Mouse (Mus musculus): ENCODE results near the gene Tmem214. TPM values are rescaled to one million over a fixed set of nuclear protein-coding genes. Genes with fewer than 3 reads are reported as not detected.
A peak's percentile ranks its signal among the peaks of the same experiment; 100 is the strongest.

Gene Tmem214
- polyA plus RNA-seq, 1 experiment from 2014 or later: 59.7 TPM

DNA sequence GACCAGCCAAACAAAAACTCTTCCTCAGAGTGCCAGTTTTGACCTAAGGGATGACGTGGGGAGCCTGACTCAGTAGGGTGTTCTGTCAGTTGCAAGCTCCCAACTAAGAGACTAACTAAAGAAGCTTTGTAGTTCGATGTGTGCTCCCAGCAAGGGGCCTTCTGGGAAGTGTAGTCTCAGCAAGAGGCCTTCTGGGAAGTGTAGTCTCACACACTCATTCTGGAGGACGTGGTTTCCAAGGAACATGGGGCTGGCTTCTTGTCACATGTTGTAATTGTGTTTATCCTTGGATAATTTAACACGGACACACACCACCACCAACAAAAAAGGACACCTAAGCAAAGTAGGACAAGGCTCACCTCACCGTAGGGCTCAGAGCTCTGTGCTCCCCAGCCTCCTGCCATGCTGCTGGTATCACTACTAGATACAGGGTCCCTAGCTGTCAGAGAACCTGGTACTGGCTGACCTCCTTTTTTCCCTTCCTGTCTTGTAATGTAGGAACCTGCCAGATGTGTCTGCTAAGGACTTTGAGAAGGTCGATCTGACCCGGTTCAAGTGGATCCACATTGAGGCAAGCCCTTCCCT is 60.2 kb downstream of the Tmem214 start:
- 45% methylated on average over 7 of the region's 7 CpGs for WGBS
- H3K4me2 ChIP-seq (replicated peaks): peak overlapping the region; percentile 37
- H3K9ac ChIP-seq (replicated peaks): no peak overlapping the region
- H3K36me3 ChIP-seq: no peaks in the 10 kb centered on the region
- no peak overlapping the region for H3K4me3 ChIP-seq (replicated peaks)
- no peak overlapping the region for H3K27ac ChIP-seq
- peak; percentile 76 for ATAC-seq
- H3K27me3 ChIP-seq: peaks cover 4% of the 10 kb centered on the region
- no peaks in the 10 kb centered on the region for H3K9me3 ChIP-seq
- no peaks in the 10 kb centered on the region for H3K4me1 ChIP-seq (replicated peaks)

Other genes starting within 250 kb of the Tmem214 start
- 29.5 and 32.0 TPM in 2 replicates for gene Slc35f6, start 220.1 kb upstream of the Tmem214 start, polyA plus RNA-seq (2015; fragmentation: Nextera tagmentation; extraction: Ambion mirVana)
- 120 and 122 TPM in 2 replicates for gene Cenpa, start 201.2 kb upstream of the Tmem214 start, polyA plus RNA-seq (2015; fragmentation: Nextera tagmentation; extraction: Ambion mirVana)
- gene Dpysl5, start 156.4 kb upstream of the Tmem214 start, polyA plus RNA-seq (2015; fragmentation: Nextera tagmentation; extraction: Ambion mirVana): 195 and 200 TPM in 2 replicates
- gene Mapre3, start 53.4 kb upstream of the Tmem214 start, polyA plus RNA-seq (2015; fragmentation: Nextera tagmentation; extraction: Ambion mirVana): 111 and 113 TPM in 2 replicates
- gene Agbl5, start 20.7 kb downstream of the Tmem214 start, polyA plus RNA-seq (2015; fragmentation: Nextera tagmentation; extraction: Ambion mirVana): 23.3 and 29.2 TPM in 2 replicates
- gene Ost4, start 39.8 kb downstream of the Tmem214 start, polyA plus RNA-seq (2015; fragmentation: Nextera tagmentation; extraction: Ambion mirVana): 270 and 306 TPM in 2 replicates
- gene Emilin1, start 45.4 kb downstream of the Tmem214 start, polyA plus RNA-seq (2015; fragmentation: Nextera tagmentation; extraction: Ambion mirVana): 14.1 and 16.6 TPM in 2 replicates
- gene Khk, start 53.4 kb downstream of the Tmem214 start, polyA plus RNA-seq (2015; fragmentation: Nextera tagmentation; extraction: Ambion mirVana): 5.6 and 6.8 TPM in 2 replicates
- 23.0 TPM in 2 replicates for gene Cgref1, start 77.6 kb downstream of the Tmem214 start, polyA plus RNA-seq (2015; fragmentation: Nextera tagmentation; extraction: Ambion mirVana)
- gene Preb, start 92.3 kb downstream of the Tmem214 start, polyA plus RNA-seq (2015; fragmentation: Nextera tagmentation; extraction: Ambion mirVana): 108 and 129 TPM in 2 replicates
- gene Tcf23, start 100.7 kb downstream of the Tmem214 start, polyA plus RNA-seq (2015; fragmentation: Nextera tagmentation; extraction: Ambion mirVana): not detected in 2 replicates
- gene Atraid, start 180.3 kb downstream of the Tmem214 start, polyA plus RNA-seq (2015; fragmentation: Nextera tagmentation; extraction: Ambion mirVana): 156 and 160 TPM in 2 replicates
- 17.3 and 19.3 TPM in 2 replicates for gene Slc5a6, start 180.9 kb downstream of the Tmem214 start, polyA plus RNA-seq (2015; fragmentation: Nextera tagmentation; extraction: Ambion mirVana)
- gene Cad, start 186.8 kb downstream of the Tmem214 start, polyA plus RNA-seq (2015; fragmentation: Nextera tagmentation; extraction: Ambion mirVana): 16.1 and 19.1 TPM in 2 replicates
- not detected in 2 replicates for gene Dnajc5g, start 238.3 kb downstream of the Tmem214 start, polyA plus RNA-seq (2015; fragmentation: Nextera tagmentation; extraction: Ambion mirVana)
- 15.9 and 16.8 TPM in 2 replicates for gene Slc30a3, start 240.2 kb downstream of the Tmem214 start, polyA plus RNA-seq (2015; fragmentation: Nextera tagmentation; extraction: Ambion mirVana)
- not detected in 2 replicates for gene Trim54, start 248.7 kb downstream of the Tmem214 start, polyA plus RNA-seq (2015; fragmentation: Nextera tagmentation; extraction: Ambion mirVana)

All from midbrain, embryonic 13.5 days (tissue).